Mouse (Mus musculus): ENCODE measurements around the gene Gm973.

DNA sequence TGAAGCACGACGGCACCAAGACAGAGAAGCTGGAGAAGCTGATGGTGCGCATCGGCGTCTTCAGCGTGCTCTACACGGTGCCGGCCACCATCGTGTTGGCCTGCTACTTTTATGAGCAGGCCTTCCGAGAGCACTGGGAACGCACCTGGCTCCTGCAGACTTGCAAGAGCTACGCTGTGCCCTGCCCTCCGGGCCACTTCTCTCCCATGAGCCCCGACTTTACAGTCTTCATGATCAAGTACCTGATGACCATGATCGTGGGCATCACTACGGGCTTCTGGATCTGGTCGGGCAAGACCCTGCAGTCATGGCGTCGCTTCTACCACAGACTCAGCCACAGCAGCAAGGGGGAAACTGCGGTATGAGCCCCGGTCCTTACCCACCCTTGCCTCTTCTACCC, 31.8 kb upstream of the Gm973 start:
- TF ChIP-seq CTCF (IDR thresholded peaks at IDR 0.05; ENCODE audit: low read depth, low read length) (no peak), POLR2A (IDR thresholded peaks at IDR 0.05; ENCODE audit: borderline replicate concordance, low read depth, low read length) (no peak)

All from bone marrow macrophage, adult 2 months (primary cell).